Mouse (Mus musculus): ENCODE measurements around the gene Fndc1.

Fndc1 gene

GRCm38 (mm10) chr17:7717945-7718344 is 109.2 kb downstream of the Fndc1 start:
- in situ Hi-C loops (cut with MboI, MseI) = no loop called here

GRCm38 (mm10) chr17:7713020-7713419 is 114.1 kb downstream of the Fndc1 start:
- in situ Hi-C loops (cut with MboI, MseI) = no loop called here

- in situ Hi-C loops (cut with MboI, MseI) = no loop called here
These were observed 120.0 kb downstream of the Fndc1 start for GRCm38 (mm10) chr17:7707073-7707472.

- in situ Hi-C loops (cut with MboI, MseI) = loop anchor here in 1 of 2 experiments (25.0 kb wide), 1 partner anchor 778 kb away; no protein-coding TSS in a partner anchor
These were observed 136.8 kb downstream of the Fndc1 start for GRCm38 (mm10) chr17:7690271-7690670.
